Mouse (Mus musculus) myocyte (in vitro differentiated cells): ENCODE data around the gene Rorc. TPM values are rescaled to one million over a fixed set of nuclear protein-coding genes. Genes with fewer than 3 reads are reported as not detected.

Experiments
- H3K27me3 ChIP-seq: one replicate; pipeline ENCODE4 v1.6.1; 2011; ENCODE audit not compliant: control insufficient read depth, insufficient read depth, insufficient read length
- H3K36me3 ChIP-seq: one replicate; pipeline ENCODE4 v1.6.1; 2011; ENCODE audit not compliant: control insufficient read depth, insufficient read depth
- H3K4me2 ChIP-seq: one replicate; pipeline ENCODE4 v1.6.1; 2011; ENCODE audit warnings: low read depth, control low read depth
- H3K4me3 ChIP-seq: one replicate; pipeline ENCODE4 v1.5.1; 2011; ENCODE audit warnings: mild to moderate bottlenecking, control low read depth, moderate library complexity
- H3K79me2 ChIP-seq: one replicate; pipeline ENCODE4 v1.6.1; 2011; ENCODE audit not compliant: control insufficient read depth, insufficient read depth
- H3ac ChIP-seq: one replicate; pipeline ENCODE4 v1.6.1; 2011; ENCODE audit not compliant: control insufficient read depth, insufficient read length
- CEBPB ChIP-seq: IDR thresholded peaks from 2 replicates; pipeline ENCODE4 v1.6.1; 2011; ENCODE audit warnings: mild to moderate bottlenecking, moderate library complexity; ENCODE audit not compliant: poor library complexity, insufficient read depth, severe bottlenecking
- E2F4 ChIP-seq: IDR thresholded peaks from one replicate; pipeline ENCODE4 v1.6.1; 2011; ENCODE audit warnings: mild to moderate bottlenecking, control low read depth, moderate library complexity; ENCODE audit not compliant: insufficient read depth
- MAX ChIP-seq: IDR thresholded peaks from one replicate; pipeline ENCODE4 v1.6.1; 2011; ENCODE audit warnings: low read depth, mild to moderate bottlenecking, control low read depth
- MYOD1 ChIP-seq, 3 experiments: IDR thresholded peaks; one replicate each; pipeline ENCODE4 v1.6.1; 2011; ENCODE audit warnings: control low read depth in 2 of 3, low read depth in 2 of 3, mild to moderate bottlenecking in 2 of 3, moderate library complexity in 1 of 3; ENCODE audit not compliant: insufficient read length in 2 of 3, control insufficient read depth in 1 of 3
- MYOG ChIP-seq, 3 experiments: IDR thresholded peaks; one replicate each; pipeline ENCODE4 v1.6.1; 2011; ENCODE audit warnings: control low read depth in 2 of 3, low read depth in 2 of 3, mild to moderate bottlenecking in 2 of 3; ENCODE audit not compliant: insufficient read length in 2 of 3, control insufficient read depth in 1 of 3, insufficient read depth in 1 of 3
- POLR2A ChIP-seq: IDR thresholded peaks from one replicate; pipeline ENCODE4 v1.6.1; 2011; ENCODE audit warnings: low read depth, mild to moderate bottlenecking, control low read depth, moderate library complexity; ENCODE audit not compliant: insufficient read length
- POLR2AphosphoS2 ChIP-seq: IDR thresholded peaks from one replicate; pipeline ENCODE4 v1.6.1; 2011; ENCODE audit warnings: low read depth, control low read depth; ENCODE audit not compliant: insufficient read length
- REST ChIP-seq: IDR thresholded peaks from one replicate; pipeline ENCODE4 v1.6.1; 2011; ENCODE audit warnings: mild to moderate bottlenecking, control low read depth, moderate library complexity; ENCODE audit not compliant: insufficient read depth, insufficient read length
- SRF ChIP-seq: IDR thresholded peaks from one replicate; pipeline ENCODE4 v1.6.1; 2011; ENCODE audit warnings: low read depth; ENCODE audit not compliant: control insufficient read depth, insufficient read length
- TCF12 ChIP-seq: IDR thresholded peaks from one replicate; pipeline ENCODE4 v1.6.1; 2011; ENCODE audit warnings: mild to moderate bottlenecking, control low read depth; ENCODE audit not compliant: poor library complexity, insufficient read depth, severe bottlenecking
- TCF3 ChIP-seq: IDR thresholded peaks from one replicate; pipeline ENCODE4 v1.6.1; 2011; ENCODE audit warnings: low read depth, control low read depth; ENCODE audit not compliant: insufficient read length
- USF1 ChIP-seq: IDR thresholded peaks from one replicate; pipeline ENCODE4 v1.6.1; 2011; ENCODE audit warnings: low read depth, mild to moderate bottlenecking, control low read depth, moderate library complexity
- polyA plus RNA-seq: library from polyadenylated mRNA; unstranded; fragments of >200 nt; fragmentation: generic; extraction: Trizol; gene quantifications from one replicate; pipeline ENCODE4 v1.2.1, GENCODE M21; 2012; ENCODE audit warnings: missing spikeins

The Rorc gene
- polyA plus RNA-seq, 1 experiment = 0.26 TPM

GRCm38 (mm10) chr3:94436420-94436819 lies 63.8 kb downstream of the Rorc start:
- H3K4me3 ChIP-seq = no peak overlapping the region
- no peaks in the 10 kb centered on the region for H3K79me2 ChIP-seq
- no peak overlapping the region for H3ac ChIP-seq
- no peaks in the 10 kb centered on the region for H3K36me3 ChIP-seq
- H3K4me2 ChIP-seq = no peak overlapping the region
- no peaks in the 10 kb centered on the region for H3K27me3 ChIP-seq
- TF ChIP-seq MAX (no peak), USF1 (no peak), E2F4 (no peak), REST (no peak), POLR2A (no peak), MYOG (IDR thresholded peaks at IDR 0.05; ENCODE audit: control insufficient read depth in 1 of 3, insufficient read depth in 1 of 3, insufficient read length in 2 of 3, low read depth in 2 of 3) (no peak), CEBPB (no peak), MYOD1 (IDR thresholded peaks at IDR 0.05; ENCODE audit: control insufficient read depth in 1 of 3, insufficient read length in 2 of 3, low read depth in 2 of 3) (no peak), TCF3 (no peak), SRF (no peak), POLR2AphosphoS2 (no peak)

- H3K79me2 ChIP-seq = peaks cover 8% of the 10 kb centered on the region
- peaks cover under 1% of the 10 kb centered on the region for H3K36me3 ChIP-seq
- H3K27me3 ChIP-seq = no peaks in the 10 kb centered on the region
- H3K4me3 ChIP-seq = no peak overlapping the region
- no peak overlapping the region for H3K4me2 ChIP-seq
- no peak for TF ChIP-seq SRF
- no peak for TF ChIP-seq MAX
- TF ChIP-seq POLR2AphosphoS2 = no peak
- no peak for TF ChIP-seq TCF3
- H3ac ChIP-seq = no peak overlapping the region
Measured at GRCm38 (mm10) chr3:94441182-94441581, 68.6 kb downstream of the Rorc start.

- Histone ChIP-seq H3ac (peak within 1 kb of the TSS; percentile 53), H3K36me3 (peaks cover 15% of the 10 kb centered on the region), H3K27me3 (no peaks in the 10 kb centered on the region), H3K4me2 (peak within 1 kb of the TSS; percentile 90), H3K79me2 (peaks cover 8% of the 10 kb centered on the region), H3K4me3 (peak within 1 kb of the TSS; percentile 90)
- no peak for TF ChIP-seq TCF3
- peak in 2 of 3 experiments; percentile 24 to 65 for TF ChIP-seq MYOD1 (IDR thresholded peaks at IDR 0.05; ENCODE audit: control insufficient read depth in 1 of 3, insufficient read length in 2 of 3, low read depth in 2 of 3)
- no peak for TF ChIP-seq CEBPB
- no peak for TF ChIP-seq TCF12
- peak; percentile 85 for TF ChIP-seq POLR2AphosphoS2
- TF ChIP-seq MYOG (IDR thresholded peaks at IDR 0.05; ENCODE audit: control insufficient read depth in 1 of 3, insufficient read depth in 1 of 3, insufficient read length in 2 of 3, low read depth in 2 of 3) = peak in 2 of 3 experiments; percentile 51 to 62
- TF ChIP-seq USF1 = no peak
- TF ChIP-seq SRF = peak; percentile 21
- TF ChIP-seq POLR2A = peak; percentile 90
- TF ChIP-seq MAX = peak; percentile 38
- no peak for TF ChIP-seq REST
- no peak for TF ChIP-seq E2F4
Measured at GRCm38 (mm10) chr3:94442951-94443596, 70.5 kb downstream of the Rorc start, which contains the start of gene Mrpl9. TSS of gene Mrpl9 (plus strand) at chr3:94443318.

GRCm38 (mm10) chr3:94443597-94443964 lies 71.0 kb downstream of the Rorc start, which contains the start of gene Oaz3:
TSS of gene Oaz3 (minus strand) at chr3:94443915.
- peak within 1 kb of the TSS; percentile 53 for H3ac ChIP-seq
- peak within 1 kb of the TSS; percentile 90 for H3K4me3 ChIP-seq
- no peaks in the 10 kb centered on the region for H3K27me3 ChIP-seq
- TF ChIP-seq REST = no peak
- TF ChIP-seq MAX = no peak
- TF ChIP-seq POLR2A = no peak
- TF ChIP-seq POLR2AphosphoS2 = no peak
- peaks cover 20% of the 10 kb centered on the region for H3K36me3 ChIP-seq
- H3K79me2 ChIP-seq = peaks cover 8% of the 10 kb centered on the region
- H3K4me2 ChIP-seq = peak within 1 kb of the TSS; percentile 90

Other genes starting within 250 kb of the Rorc start
- gene Gm10696, start 194.6 kb upstream of the Rorc start, polyA plus RNA-seq = not detected
- not detected for gene Gm5286, start 176.1 kb upstream of the Rorc start, polyA plus RNA-seq
- not detected for gene Gm4778, start 108.8 kb upstream of the Rorc start, polyA plus RNA-seq
- 6.3 TPM for gene Them4, start 62.7 kb upstream of the Rorc start, polyA plus RNA-seq
- gene Them5, start 30.7 kb upstream of the Rorc start, polyA plus RNA-seq = not detected
- not detected for gene C2cd4d, start 10.4 kb upstream of the Rorc start, polyA plus RNA-seq
- gene Lingo4, start 25.7 kb downstream of the Rorc start, polyA plus RNA-seq = not detected
- 5.4 TPM for gene Tdrkh, start 40.5 kb downstream of the Rorc start, polyA plus RNA-seq
- gene Mrpl9, start 70.5 kb downstream of the Rorc start, polyA plus RNA-seq = 75.1 TPM
- 0.10 TPM for gene Oaz3, start 71.1 kb downstream of the Rorc start, polyA plus RNA-seq
- gene Celf3, start 105.5 kb downstream of the Rorc start, polyA plus RNA-seq = 0.11 TPM
- gene Riiad1, start 107.5 kb downstream of the Rorc start, polyA plus RNA-seq = 0.36 TPM
- gene Snx27, start 209.9 kb downstream of the Rorc start, polyA plus RNA-seq = 17.4 TPM